Mouse (Mus musculus): ENCODE measurements at regions not wholly inside any gene's neighbourhood (a gene's known extent, or its start where the extent isn't known, plus 50 kb on each side); places are given as distances from the start of the nearest gene placed in this dataset.

DNA sequence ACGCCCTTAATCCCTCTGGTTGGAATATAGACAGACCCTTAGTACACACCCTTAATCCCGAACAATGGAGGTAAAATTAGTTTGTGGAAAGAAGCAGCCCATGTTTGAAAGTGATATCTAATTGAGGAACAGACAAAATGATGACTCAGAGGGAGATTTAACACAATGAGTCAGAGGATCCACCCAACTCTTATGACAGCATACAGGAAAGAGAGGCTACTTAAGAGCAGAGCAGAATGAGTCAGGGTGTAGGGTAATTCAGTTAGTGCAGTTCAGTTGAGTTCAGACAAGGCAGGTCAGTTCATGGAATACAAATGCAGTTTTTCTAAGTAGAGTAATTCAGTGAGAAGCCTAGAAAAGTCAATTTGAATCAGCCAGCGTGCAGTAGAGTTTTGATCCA is 382.6 kb downstream of the Fat4 start:
- TF ChIP-seq MYOG (IDR thresholded peaks at IDR 0.05; ENCODE audit: control insufficient read depth in 1 of 3, insufficient read depth in 1 of 3, insufficient read length in 2 of 3, low read depth in 2 of 3) (no peak), SRF (IDR thresholded peaks at IDR 0.05; ENCODE audit: control insufficient read depth, insufficient read length, low read depth) (no peak), POLR2AphosphoS2 (IDR thresholded peaks at IDR 0.05; ENCODE audit: insufficient read length, low read depth) (no peak), POLR2A (IDR thresholded peaks at IDR 0.05; ENCODE audit: insufficient read length, low read depth) (no peak), MAX (IDR thresholded peaks at IDR 0.05; ENCODE audit: low read depth) (no peak), E2F4 (IDR thresholded peaks at IDR 0.05; ENCODE audit: insufficient read depth) (no peak), TCF12 (IDR thresholded peaks at IDR 0.05; ENCODE audit: insufficient read depth, poor library complexity, severe bottlenecking) (no peak), CEBPB (IDR thresholded peaks at IDR 0.05; ENCODE audit: insufficient read depth, poor library complexity, severe bottlenecking) (no peak), TCF3 (IDR thresholded peaks at IDR 0.05; ENCODE audit: insufficient read length, low read depth) (no peak), MYOD1 (IDR thresholded peaks at IDR 0.05; ENCODE audit: control insufficient read depth in 1 of 3, insufficient read length in 2 of 3, low read depth in 2 of 3) (no peak)

All from myocyte (in vitro differentiated cells).